ENCODE assay signal across 10 mouse cellular contexts in genomic region chr17:80569718-80570117, GRCm38 (mm10). TPM values are rescaled to one million over a fixed set of nuclear protein-coding genes. Genes with fewer than 3 reads are reported as not detected.
A peak's percentile ranks its signal among the peaks of the same experiment; 100 is the strongest.
DNase-seq lines count a peak whose midpoint lies in the region; ATAC-seq and TF ChIP-seq lines count a peak whose summit lies in the region.
"Not testable (repeated sequence)": the region's sequence is repeated elsewhere in the genome, so short reads cannot be mapped to it uniquely, and the experiment has no call there.
"Had no signal": no experiment of that assay in that cellular context is flagged by ENCODE, and none has a peak within 500 bp of the region (broad histone marks: within the 10 kb centered on the region; RNA-seq: fewer than 3 reads in every experiment).

No protein-coding gene starts in this region.

- not testable (repeated sequence) for H3K36me3 ChIP-seq in MEL (ENCODE audit: control insufficient read depth in 1 of 2, insufficient read depth in 2 of 2, low read length in 2 of 2); heart, adult 2 months (ENCODE audit: control insufficient read depth, insufficient read depth, low read length); hindbrain, postnatal 0 days (ENCODE audit: insufficient read depth, low read length); lung, postnatal 0 days (ENCODE audit: insufficient read depth, low read length); stomach, postnatal 0 days (ENCODE audit: control insufficient read depth, insufficient read depth, low read length)

- H3K4me3 ChIP-seq in MEL (ENCODE audit: control insufficient read depth in 1 of 2, insufficient read depth in 1 of 2, low read depth in 2 of 2, low read length in 2 of 2); heart, adult 2 months; hindbrain, postnatal 0 days (ENCODE audit: low read length); left cerebral cortex, adult 2 months; lung, postnatal 0 days (ENCODE audit: low read depth, low read length); stomach, postnatal 0 days (ENCODE audit: low read depth, low read length): not testable (repeated sequence)

- not testable (repeated sequence) for TF ChIP-seq EP300 in MEL (IDR thresholded peaks at IDR 0.05; ENCODE audit: low read depth in 1 of 2, low read length in 2 of 2); heart, adult 2 months (IDR thresholded peaks at IDR 0.05; ENCODE audit: insufficient read depth, low read depth, low read length); lung, postnatal 0 days (IDR thresholded peaks at IDR 0.05); stomach, postnatal 0 days (optimal IDR thresholded peaks at IDR 0.05)

- not testable (repeated sequence) for ATAC-seq in hindbrain, postnatal 0 days; lung, postnatal 0 days; stomach, postnatal 0 days (ENCODE audit: low FRiP score, low TSS enrichment)

- peak in 2 of 3 experiments; percentile 15 to 31; a peak in 3 of 6 replicates for TF ChIP-seq CTCF in MEL (IDR thresholded peaks at IDR 0.05 in 2 of 3, conservative IDR thresholded peaks at IDR 0.05 in 1 of 3; ENCODE audit: control insufficient read depth in 1 of 3, insufficient read depth in 1 of 3, low read depth in 2 of 3, low read length in 3 of 3, poor library complexity in 1 of 3, severe bottlenecking in 1 of 3)
- peak; percentile 33 for TF ChIP-seq CTCF in heart, adult 2 months (IDR thresholded peaks at IDR 0.05)
- TF ChIP-seq CTCF in hindbrain, postnatal 0 days (IDR thresholded peaks at IDR 0.05; ENCODE audit: low read depth), result 0 out of 2 replicates have a peak, but pooled peaks have one; percentile 14
- TF ChIP-seq CTCF in left cerebral cortex, adult 2 months (IDR thresholded peaks at IDR 0.05), result peak; percentile 28
- TF ChIP-seq CTCF in lung, postnatal 0 days (IDR thresholded peaks at IDR 0.05), result peak; percentile 25
- peak; percentile 21; the same call in 1 of the 2 replicates for TF ChIP-seq CTCF in stomach, postnatal 0 days (IDR thresholded peaks at IDR 0.05; ENCODE audit: low read depth)

- TF ChIP-seq RAD21 in MEL (IDR thresholded peaks at IDR 0.05; ENCODE audit: low read depth, low read length), result not testable (repeated sequence)

- H3K4me1 ChIP-seq in MEL (ENCODE audit: control insufficient read depth in 1 of 2, insufficient read depth in 2 of 2, low read length in 2 of 2); heart, adult 2 months (ENCODE audit: control insufficient read depth, insufficient read depth, low read length); hindbrain, postnatal 0 days (ENCODE audit: insufficient read depth, low read length); lung, postnatal 0 days (ENCODE audit: insufficient read depth, low read depth, low read length); stomach, postnatal 0 days (replicated peaks; ENCODE audit: control insufficient read depth, insufficient read depth): not testable (repeated sequence)

- not testable (repeated sequence) for H3K9me3 ChIP-seq in MEL (replicated peaks; ENCODE audit: insufficient read depth, low read length); hindbrain, postnatal 0 days (ENCODE audit: low read length); lung, postnatal 0 days (ENCODE audit: low read length); stomach, postnatal 0 days (ENCODE audit: control insufficient read depth, low read length)

- not testable (repeated sequence) for TF ChIP-seq POLR2A in MEL (IDR thresholded peaks at IDR 0.05; ENCODE audit: control insufficient read depth in 1 of 2, insufficient read depth in 1 of 2, low read depth in 1 of 2, low read length in 2 of 2, poor library complexity in 1 of 2); heart, adult 2 months (IDR thresholded peaks at IDR 0.05; ENCODE audit: insufficient read depth, low read depth, low read length)

- H3K4me2 ChIP-seq in hindbrain, postnatal 0 days (ENCODE audit: low read depth, low read length); lung, postnatal 0 days (replicated peaks; ENCODE audit: low read depth, low read length); stomach, postnatal 0 days (replicated peaks; ENCODE audit: low read depth): not testable (repeated sequence)

- intact Hi-C loops in heart, adult 2 months (cut with DNase I); left cerebral cortex, adult 2 months (cut with DNase I): not testable (repeated sequence)

- peak; percentile 46 for DNase-seq in MEL (ENCODE audit: low read depth, low spot score)
- peak; percentile 33 for DNase-seq in brain, adult 2 months (ENCODE audit: low read depth, low spot score)
- DNase-seq in heart, adult 2 months; hindbrain, postnatal 0 days (ENCODE audit: low spot score); left cerebral cortex, adult 2 months (ENCODE audit: extremely low spot score in 1 of 2, low spot score in 2 of 2); lung, postnatal 0 days (ENCODE audit: low spot score); stomach, postnatal 0 days (ENCODE audit: low spot score): not testable (repeated sequence)

- not testable (repeated sequence) for H3K9ac ChIP-seq in MEL (ENCODE audit: control insufficient read depth, low read depth, low read length, poor library complexity, severe bottlenecking); heart, adult 2 months (ENCODE audit: low read depth, low read length); hindbrain, postnatal 0 days (replicated peaks; ENCODE audit: low read length); lung, postnatal 0 days (replicated peaks; ENCODE audit: low read depth); stomach, postnatal 0 days (ENCODE audit: low read length)

- not testable (repeated sequence) for H3K27ac ChIP-seq in MEL (ENCODE audit: control insufficient read depth, low read depth, low read length); heart, adult 2 months; hindbrain, postnatal 0 days; left cerebral cortex, adult 2 months; lung, postnatal 0 days (ENCODE audit: low read length); stomach, postnatal 0 days (replicated peaks)

- not testable (repeated sequence) for H3K79me2 ChIP-seq in MEL (ENCODE audit: control insufficient read depth, insufficient read depth, low read length, poor library complexity); heart, adult 2 months (replicated peaks; ENCODE audit: control insufficient read depth, insufficient read depth, low read length)

- H3K27me3 ChIP-seq in MEL (ENCODE audit: control insufficient read depth in 1 of 2, insufficient read depth in 2 of 2, low read length in 2 of 2); heart, adult 2 months (ENCODE audit: control insufficient read depth, insufficient read depth, low read length); hindbrain, postnatal 0 days (ENCODE audit: insufficient read depth, low read length); lung, postnatal 0 days (replicated peaks; ENCODE audit: insufficient read depth, low read length); stomach, postnatal 0 days (ENCODE audit: control insufficient read depth, insufficient read depth, low read length): not testable (repeated sequence)

- WGBS in heart, adult 2 months, result 90% methylated on average over 2 of the region's 2 CpGs
- 96% methylated on average over 1 of the region's 2 CpGs for WGBS in hindbrain, postnatal 0 days
- WGBS in lung, postnatal 0 days, result 96% methylated on average over 1 of the region's 2 CpGs
- WGBS in stomach, postnatal 0 days, result 94% methylated on average over 1 of the region's 2 CpGs

TF ChIP-seq in MEL, 35 proteins besides CTCF, POLR2A, EP300 and RAD21:
- peak; percentile 20; the same call in 1 of the 2 replicates for TF ChIP-seq SMC3 (IDR thresholded peaks at IDR 0.05; ENCODE audit: low read depth, low read length)

RNA-seq across cellular contexts. Expression of gene Cdkl4, which starts 7.9 kb away (rescaled TPM):
- total RNA-seq in MEL (2012; rRNA removed), result 0.36 and 0.42 TPM in 2 replicates
- polyA plus RNA-seq in MEL (2012; ENCODE audit: insufficient read depth in 1 of 2, insufficient read length in 2 of 2, low read depth in 1 of 2, low replicate concordance in 2 of 2, missing spikeins in 1 of 2), result under 1 TPM in 1 of 2 experiments, not detected in 1; 0.71 TPM
- total RNA-seq in heart, adult 2 months (2021), result under 1 TPM in 1 of 2 experiments, not detected in 1; 0.18 TPM
- 0.18 TPM in 1 of 2 replicates, not detected in the other for polyA plus RNA-seq in heart, adult 2 months (2012; rRNA removed)
- total RNA-seq in hindbrain, postnatal 0 days (2014; rRNA removed), result 6.4 and 8.4 TPM in 2 replicates
- polyA plus RNA-seq in hindbrain, postnatal 0 days (2015; fragmentation: Nextera tagmentation; extraction: Ambion mirVana), result 5.5 and 6.5 TPM in 2 replicates
- total RNA-seq in left cerebral cortex, adult 2 months (2021), result 10 to 100 TPM; 17.9 to 18.9 TPM
- 3.4 and 4.9 TPM in 2 replicates for polyA plus RNA-seq in lung, postnatal 0 days (2015; fragmentation: Nextera tagmentation; extraction: Ambion mirVana)
- 0.05 and 0.08 TPM in 2 replicates for polyA plus RNA-seq in stomach, postnatal 0 days (2015; fragmentation: Nextera tagmentation; extraction: Ambion mirVana)
- total RNA-seq: gastrocnemius, postnatal 36 days had no signal
- polyA plus RNA-seq: C2C12; heart, embryonic 11.5 days had no signal
